Mouse (Mus musculus) layer of hippocampus, adult 8-10 months (tissue): ENCODE results near the gene Ginm1. TPM values are rescaled to one million over a fixed set of nuclear protein-coding genes. Genes with fewer than 3 reads are reported as not detected.

Experiments
- DNase-seq, 2 experiments: peaks; one replicate each; pipeline ENCODE4 v3.0.0; 2022; ENCODE audit warnings: low spot score in 2 of 2
- total RNA-seq, 4 experiments: library from RNA; stranded (reverse); gene quantifications; 2 replicates each; pipeline ENCODE4 v1.2.4; 2022

Ginm1 gene
- total RNA-seq, result 10 to 100 TPM; 19.3 to 28.5 (median 23.8) TPM

- DNase-seq, result peak; percentile 75 to 91
Measured at GRCm38 (mm10) chr10:7792751-7793385, at the start of gene Ginm1, which contains the start of gene Ppil4. Gene Ginm1 (minus strand): TSS chr10:7792824. Gene Ppil4 (plus strand): TSS chr10:7792891.

GRCm38 (mm10) chr10:7841571-7842080 lies 49.0 kb upstream of the Ginm1 start:
- DNase-seq, result no peak

- no peak for DNase-seq
Measured at GRCm38 (mm10) chr10:7840785-7841184, 48.2 kb upstream of the Ginm1 start.

- no peak for DNase-seq
Measured at GRCm38 (mm10) chr10:7840353-7840733, 47.7 kb upstream of the Ginm1 start.

GRCm38 (mm10) chr10:7839551-7840352 lies 47.1 kb upstream of the Ginm1 start:
- no peak for DNase-seq

GRCm38 (mm10) chr10:7838874-7839421 lies 46.3 kb upstream of the Ginm1 start:
- no peak for DNase-seq

- no peak for DNase-seq
Measured at GRCm38 (mm10) chr10:7838036-7838435, 45.4 kb upstream of the Ginm1 start.

GRCm38 (mm10) chr10:7837446-7837845 lies 44.8 kb upstream of the Ginm1 start:
- DNase-seq, result no peak

GRCm38 (mm10) chr10:7836902-7837301 lies 44.3 kb upstream of the Ginm1 start:
- DNase-seq, result no peak

GRCm38 (mm10) chr10:7834671-7835225 lies 42.1 kb upstream of the Ginm1 start:
- no peak for DNase-seq

- no peak for DNase-seq
Measured at GRCm38 (mm10) chr10:7833377-7834165, 40.9 kb upstream of the Ginm1 start.

- no peak for DNase-seq
Measured at GRCm38 (mm10) chr10:7832171-7832676, 39.6 kb upstream of the Ginm1 start, which contains the start of gene Zc3h12d. Gene Zc3h12d (plus strand): TSS chr10:7832470.

- DNase-seq, result no peak
Measured at GRCm38 (mm10) chr10:7826106-7826505, 33.5 kb upstream of the Ginm1 start.

- DNase-seq, result no peak
Measured at GRCm38 (mm10) chr10:7825281-7825665, 32.6 kb upstream of the Ginm1 start.

GRCm38 (mm10) chr10:7824663-7825280 lies 32.1 kb upstream of the Ginm1 start:
- DNase-seq, result no peak

GRCm38 (mm10) chr10:7821981-7822380 lies 29.4 kb upstream of the Ginm1 start:
- DNase-seq, result no peak

GRCm38 (mm10) chr10:7820171-7820570 lies 27.5 kb upstream of the Ginm1 start:
- DNase-seq, result no peak

- no peak for DNase-seq
Measured at GRCm38 (mm10) chr10:7819603-7820002, 27.0 kb upstream of the Ginm1 start.

GRCm38 (mm10) chr10:7819156-7819555 lies 26.5 kb upstream of the Ginm1 start:
- DNase-seq, result no peak

GRCm38 (mm10) chr10:7818676-7819075 lies 26.1 kb upstream of the Ginm1 start:
- no peak for DNase-seq
